Mouse (Mus musculus): ENCODE measurements around the gene Cep250. TPM values are rescaled to one million over a fixed set of nuclear protein-coding genes. Genes with fewer than 3 reads are reported as not detected.
"Not testable (repeated sequence)": the region's sequence is repeated elsewhere in the genome, so short reads cannot be mapped to it uniquely, and the experiment has no call there.

Cep250 gene
- polyA plus RNA-seq (2012; rRNA removed): 16.0 and 23.7 TPM in 2 replicates

DNA sequence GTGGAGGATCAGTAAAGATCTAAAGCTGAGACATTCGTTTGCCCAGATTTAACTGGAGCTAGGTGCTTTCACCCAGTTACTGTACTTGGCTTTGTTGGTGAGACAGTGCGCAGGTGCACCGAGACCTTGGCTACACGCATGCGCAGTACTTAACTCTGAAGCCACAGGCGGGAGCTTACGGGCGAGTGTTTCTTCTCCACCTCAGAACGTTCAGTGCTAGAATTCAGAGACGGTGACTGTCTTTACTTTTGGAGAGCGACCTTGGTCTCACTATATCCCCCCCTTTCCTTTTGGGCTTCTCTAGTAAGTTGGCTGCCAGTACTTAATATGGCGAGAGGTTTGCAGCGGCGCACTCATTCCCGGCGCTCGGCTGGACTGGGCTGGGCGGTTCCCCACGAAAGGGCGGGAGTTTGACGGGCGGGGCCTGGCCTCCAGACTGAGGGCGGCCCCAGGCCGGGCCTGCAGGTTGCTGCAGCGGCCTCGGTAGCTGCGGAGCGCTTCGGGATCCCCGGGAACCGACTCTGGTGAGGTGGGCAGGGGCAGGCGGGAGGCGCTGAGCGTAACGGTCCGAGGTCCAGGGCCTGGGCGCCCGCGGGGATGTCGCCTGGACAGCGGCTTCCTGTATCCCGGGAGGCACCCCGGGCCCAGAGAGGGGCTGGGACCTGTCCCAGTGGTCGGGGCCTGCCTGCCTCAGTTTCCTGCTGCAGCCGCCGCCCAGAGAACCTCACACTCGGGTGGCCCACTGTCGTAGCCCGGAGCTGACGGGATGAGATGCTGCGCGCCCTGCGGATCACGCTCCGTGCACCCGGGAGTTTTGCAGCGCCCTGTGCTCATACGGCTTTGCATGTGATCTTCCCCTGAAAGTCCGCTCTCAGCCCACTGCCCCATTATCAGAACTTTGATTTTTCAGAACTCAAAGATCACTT, at the start of gene Cep250:
Cep250 (plus strand) TSS at position 325 of the 926 bp plus-strand sequence.
- DNase-seq (ENCODE audit: low read depth): peak; percentile 96
- TF ChIP-seq POLR2A (IDR thresholded peaks at IDR 0.05; ENCODE audit: borderline replicate concordance, extremely low read depth, insufficient read depth, insufficient read length, poor library complexity, severe bottlenecking): peak; percentile 87
- no peak for TF ChIP-seq CTCF (IDR thresholded peaks at IDR 0.05; ENCODE audit: borderline replicate concordance, extremely low read depth, insufficient read depth, insufficient read length)

DNA sequence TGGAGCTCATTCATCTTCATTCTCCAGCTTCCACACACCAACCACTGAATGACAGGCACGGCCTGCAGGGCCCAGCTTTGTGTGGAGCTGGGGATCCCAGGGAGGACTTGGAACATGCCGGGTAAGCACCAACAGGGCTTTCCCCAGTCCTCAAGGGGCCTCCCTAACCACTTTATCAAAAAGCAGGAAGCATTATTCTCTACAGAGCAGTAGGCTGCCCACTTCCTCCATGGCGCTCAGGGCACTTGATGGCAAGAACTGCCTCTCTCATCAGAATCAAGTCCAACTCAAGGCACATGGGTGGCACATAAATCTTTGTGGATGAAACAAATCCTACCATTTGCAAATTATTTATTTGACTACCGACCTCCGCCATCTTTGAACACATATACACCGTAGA, 41.6 kb upstream of the Cep250 start:
- no peak for DNase-seq (ENCODE audit: low read depth)
- no peak for TF ChIP-seq POLR2A (IDR thresholded peaks at IDR 0.05; ENCODE audit: borderline replicate concordance, extremely low read depth, insufficient read depth, insufficient read length, poor library complexity, severe bottlenecking)
- TF ChIP-seq CTCF (IDR thresholded peaks at IDR 0.05; ENCODE audit: borderline replicate concordance, extremely low read depth, insufficient read depth, insufficient read length): no peak

DNA sequence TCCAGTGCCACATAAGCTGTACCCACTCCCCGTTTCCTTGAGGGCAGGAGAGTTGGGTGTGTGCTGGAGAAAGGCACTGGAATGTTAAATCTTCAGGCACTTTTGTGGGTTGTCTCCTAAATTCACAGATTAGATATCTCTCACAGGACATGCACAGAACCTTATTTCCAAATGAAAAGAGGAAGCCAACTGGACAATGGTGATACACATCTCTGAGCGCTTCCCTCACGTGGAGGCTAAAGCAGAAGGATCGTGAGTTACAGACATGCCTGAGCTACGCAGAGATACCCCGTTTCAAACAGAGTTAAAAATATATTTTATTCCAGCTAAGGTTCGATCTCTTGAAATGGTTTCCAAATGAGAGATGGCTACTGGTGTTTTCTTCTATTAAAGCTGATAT, 33.1 kb upstream of the Cep250 start:
- no peak for DNase-seq (ENCODE audit: low read depth)
- no peak for TF ChIP-seq CTCF (IDR thresholded peaks at IDR 0.05; ENCODE audit: borderline replicate concordance, extremely low read depth, insufficient read depth, insufficient read length)
- TF ChIP-seq POLR2A (IDR thresholded peaks at IDR 0.05; ENCODE audit: borderline replicate concordance, extremely low read depth, insufficient read depth, insufficient read length, poor library complexity, severe bottlenecking): no peak

DNA sequence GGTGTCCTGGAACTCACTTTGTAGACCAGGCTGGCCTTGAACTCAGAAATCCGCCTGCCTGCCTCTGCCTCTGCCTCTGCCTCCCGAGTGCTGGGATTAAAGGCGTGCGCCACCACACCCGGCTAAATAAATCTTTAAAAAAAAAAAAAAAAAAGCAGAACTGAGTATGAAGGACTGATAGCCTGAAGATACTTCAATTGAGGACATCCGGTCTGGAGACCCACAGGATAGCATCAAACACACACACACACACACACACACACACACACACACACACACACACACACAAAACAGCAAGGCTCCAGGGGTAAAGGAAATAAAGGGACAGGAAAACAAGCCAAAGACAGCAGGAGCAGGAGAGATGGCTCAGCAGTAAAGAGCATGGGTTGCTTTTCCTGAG, 31.0 kb upstream of the Cep250 start:
- DNase-seq (ENCODE audit: low read depth): not testable (repeated sequence)

DNA sequence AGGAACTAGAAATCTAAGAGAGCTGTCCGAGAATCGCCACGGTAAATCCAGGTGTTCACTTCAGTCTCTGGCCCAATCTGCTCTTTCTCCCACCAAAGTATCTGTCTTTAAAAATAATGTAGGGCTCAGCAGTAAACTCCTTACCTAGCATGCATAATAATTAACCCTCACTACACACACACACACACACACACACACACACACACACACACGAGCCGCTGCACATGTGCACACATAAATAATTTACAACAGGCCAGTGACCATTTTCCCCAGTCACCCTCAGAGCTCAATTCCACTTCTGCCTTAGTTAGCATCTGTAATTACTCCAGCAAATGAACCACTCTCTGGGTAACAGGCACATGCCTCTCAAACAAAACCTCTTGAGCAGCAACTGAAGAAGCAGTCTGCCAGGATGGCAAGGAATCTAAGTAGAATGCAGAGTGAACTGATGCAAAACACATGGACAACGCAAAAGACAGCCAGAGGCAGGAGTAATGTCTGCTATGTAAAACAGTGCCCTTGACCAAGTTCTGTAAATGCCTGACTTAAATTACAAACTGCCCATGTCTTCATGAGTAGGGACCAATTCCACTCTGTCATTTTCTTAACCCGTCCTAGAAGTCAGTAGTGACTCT, 27.4 kb upstream of the Cep250 start:
- peak; percentile 41 for DNase-seq (ENCODE audit: low read depth)
- TF ChIP-seq CTCF (IDR thresholded peaks at IDR 0.05; ENCODE audit: borderline replicate concordance, extremely low read depth, insufficient read depth, insufficient read length): no peak
- TF ChIP-seq POLR2A (IDR thresholded peaks at IDR 0.05; ENCODE audit: borderline replicate concordance, extremely low read depth, insufficient read depth, insufficient read length, poor library complexity, severe bottlenecking): no peak

DNA sequence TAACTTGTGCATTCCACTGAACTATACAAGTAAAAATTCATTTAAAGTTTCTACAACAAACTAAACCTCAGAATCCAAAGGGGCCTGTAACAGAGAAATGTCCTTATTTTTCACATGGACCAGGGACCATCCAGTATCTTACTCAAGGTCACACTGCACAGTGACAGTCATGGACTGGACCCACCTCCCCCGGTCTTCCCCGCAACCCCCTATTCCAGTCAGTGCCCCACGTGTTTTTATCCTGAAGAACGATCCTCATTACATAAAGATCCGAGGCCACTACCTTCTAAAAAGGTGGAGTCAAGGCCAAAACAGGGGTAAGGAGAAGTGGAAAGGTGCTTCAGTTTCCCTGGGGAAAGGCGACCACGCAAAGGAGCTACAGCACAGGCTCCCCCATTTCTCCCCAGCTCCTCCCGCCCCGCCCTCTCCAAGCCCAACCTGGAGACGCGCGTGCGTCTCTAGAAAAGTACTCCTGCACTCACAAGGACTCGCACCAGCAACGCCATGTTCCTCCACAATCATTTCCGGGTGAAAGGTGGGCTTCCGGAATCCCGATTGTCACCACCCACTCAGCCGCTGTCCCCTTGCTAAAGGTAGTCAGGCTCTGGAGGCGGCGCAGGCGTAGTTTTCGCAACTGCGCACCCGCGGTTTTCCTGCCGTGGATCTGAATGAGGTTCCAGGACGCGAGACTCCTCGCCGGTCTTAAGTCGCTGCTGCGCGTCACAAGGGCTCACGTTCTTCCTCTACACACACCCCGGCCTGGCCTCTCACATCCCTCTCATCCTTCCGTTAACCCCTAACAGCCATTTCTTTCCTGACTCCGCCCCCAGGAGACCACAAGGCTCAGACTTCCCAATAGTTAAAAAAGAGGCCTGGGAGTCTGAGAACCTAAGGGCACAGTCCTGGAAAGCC, 26.5 kb upstream of the Cep250 start, which contains the start of gene Uqcc1:
Uqcc1 (minus strand) TSS at position 780 of the 912 bp plus-strand sequence.
- TF ChIP-seq POLR2A (IDR thresholded peaks at IDR 0.05; ENCODE audit: borderline replicate concordance, extremely low read depth, insufficient read depth, insufficient read length, poor library complexity, severe bottlenecking): peak; percentile 50; the same call in 1 of the 2 replicates
- no peak for TF ChIP-seq CTCF (IDR thresholded peaks at IDR 0.05; ENCODE audit: borderline replicate concordance, extremely low read depth, insufficient read depth, insufficient read length)
- DNase-seq (ENCODE audit: low read depth): peak; percentile 98

DNA sequence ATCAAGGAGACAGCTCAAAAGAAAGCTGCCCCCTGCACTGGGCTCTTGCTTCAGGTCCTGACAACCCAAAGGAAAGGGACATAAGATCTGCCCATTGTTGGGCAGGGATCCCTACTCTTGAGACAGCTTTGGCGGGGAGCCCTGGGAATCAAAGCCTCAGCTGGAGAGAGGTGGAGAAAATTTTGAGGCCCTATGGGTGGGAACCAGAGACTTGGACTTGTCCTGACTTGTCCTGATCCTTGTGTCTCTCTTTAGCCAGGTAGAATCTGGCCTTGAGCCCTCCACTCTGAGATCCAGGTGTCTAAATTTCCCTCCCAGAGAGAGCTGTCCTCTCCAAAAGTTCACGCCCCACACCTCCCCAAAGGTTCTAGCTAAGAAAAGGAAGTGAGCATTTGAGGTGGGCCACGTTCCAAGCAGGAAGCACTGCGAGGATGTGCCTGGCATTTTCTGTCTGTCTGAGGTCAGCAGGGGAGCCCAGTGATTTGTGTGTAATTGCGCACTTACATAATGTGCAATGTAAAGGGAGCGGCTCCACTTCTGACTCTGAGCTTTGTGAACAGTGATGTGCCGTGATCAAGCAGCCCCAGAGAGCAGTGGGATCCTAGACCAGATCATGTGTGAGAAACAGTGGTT, 16.2 kb upstream of the Cep250 start:
- DNase-seq (ENCODE audit: low read depth): no peak
- TF ChIP-seq POLR2A (IDR thresholded peaks at IDR 0.05; ENCODE audit: borderline replicate concordance, extremely low read depth, insufficient read depth, insufficient read length, poor library complexity, severe bottlenecking) (no peak), CTCF (IDR thresholded peaks at IDR 0.05; ENCODE audit: borderline replicate concordance, extremely low read depth, insufficient read depth, insufficient read length) (no peak)

DNA sequence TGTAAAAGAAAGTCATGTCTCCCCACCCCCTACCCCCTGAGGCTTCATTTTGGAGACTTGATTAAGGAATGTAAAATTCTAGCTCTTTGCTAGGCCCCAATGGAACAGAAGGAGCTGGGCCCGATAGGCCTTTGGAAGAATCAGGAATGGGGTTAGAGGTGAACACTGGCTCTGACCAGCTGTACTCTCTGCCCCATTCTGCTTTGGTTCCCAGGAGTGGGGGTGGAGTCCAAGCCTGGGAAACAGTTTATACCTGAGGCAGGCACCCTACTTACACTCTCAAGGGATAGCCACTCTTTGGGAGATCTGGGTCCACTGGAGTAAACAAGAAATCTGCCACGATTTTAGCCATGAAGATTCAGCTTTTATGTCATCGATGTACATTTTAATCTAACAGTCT, 15.6 kb upstream of the Cep250 start, which contains the start of gene Gm15557:
Gm15557 (plus strand) TSS at position 48 of the 400 bp plus-strand sequence.
- TF ChIP-seq POLR2A (IDR thresholded peaks at IDR 0.05; ENCODE audit: borderline replicate concordance, extremely low read depth, insufficient read depth, insufficient read length, poor library complexity, severe bottlenecking) (no peak), CTCF (IDR thresholded peaks at IDR 0.05; ENCODE audit: borderline replicate concordance, extremely low read depth, insufficient read depth, insufficient read length) (no peak)
- no peak for DNase-seq (ENCODE audit: low read depth)

DNA sequence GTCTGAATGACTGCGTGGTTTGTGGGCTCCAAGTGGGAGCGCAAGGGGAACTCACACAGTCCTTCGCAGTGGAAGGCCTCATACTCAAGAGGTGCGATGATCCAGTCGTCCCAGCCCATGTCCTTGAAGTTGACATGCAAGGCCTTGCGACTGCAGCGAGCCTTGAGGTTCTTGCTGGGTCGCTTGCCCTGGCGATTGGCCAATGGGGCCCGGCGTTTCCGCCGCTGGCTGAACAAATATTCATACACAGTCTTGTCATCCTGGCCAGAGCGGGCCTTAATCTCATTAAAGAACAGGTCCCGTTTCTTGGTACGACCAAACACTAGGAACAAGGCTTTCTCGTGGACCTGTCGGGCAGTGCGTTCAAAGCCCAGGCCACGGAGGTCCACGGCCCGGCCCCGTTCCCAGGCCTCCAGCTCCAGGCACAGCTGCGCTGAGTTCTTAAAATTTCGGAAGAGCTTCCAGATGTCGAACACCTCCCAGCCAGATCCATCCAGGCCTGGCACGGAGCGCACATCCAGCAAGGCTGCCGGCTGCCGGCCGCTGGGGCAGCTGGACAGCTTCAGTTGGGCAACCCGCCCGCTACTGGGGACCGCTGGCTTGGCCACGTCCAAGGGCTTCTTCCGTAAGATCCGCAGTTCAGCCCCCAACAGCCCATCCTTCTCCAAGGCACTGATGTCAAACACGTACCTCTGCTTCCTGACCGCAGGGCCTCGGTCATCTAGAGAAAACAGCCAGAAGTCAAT, 14.4 kb upstream of the Cep250 start:
- DNase-seq (ENCODE audit: low read depth): no peak
- TF ChIP-seq POLR2A (IDR thresholded peaks at IDR 0.05; ENCODE audit: borderline replicate concordance, extremely low read depth, insufficient read depth, insufficient read length, poor library complexity, severe bottlenecking): no peak
- TF ChIP-seq CTCF (IDR thresholded peaks at IDR 0.05; ENCODE audit: borderline replicate concordance, extremely low read depth, insufficient read depth, insufficient read length): no peak

DNA sequence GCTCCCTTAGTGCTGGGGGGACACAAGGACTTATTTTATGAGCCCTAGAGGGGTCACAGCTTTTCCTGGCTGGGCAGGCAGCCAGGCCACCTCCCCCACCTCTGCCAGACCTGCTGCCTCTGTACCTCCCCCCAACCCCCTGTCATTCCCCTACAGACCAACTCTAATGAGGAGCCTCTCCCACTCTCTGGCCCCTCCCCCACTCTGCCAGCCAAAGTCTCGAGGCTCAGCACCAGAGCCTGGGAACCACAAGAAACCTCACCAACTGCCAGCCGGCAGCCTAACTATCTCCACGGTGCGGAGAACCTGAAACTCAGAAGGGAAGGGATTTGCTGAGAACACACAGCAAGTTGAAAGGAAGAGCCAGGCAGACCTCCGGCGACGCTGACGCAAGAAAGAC, 12.8 kb upstream of the Cep250 start:
- peak; percentile 76 for DNase-seq (ENCODE audit: low read depth)

More for the DNA sequence above, 12.8 kb upstream of the Cep250 start:
- TF ChIP-seq CTCF (IDR thresholded peaks at IDR 0.05; ENCODE audit: borderline replicate concordance, extremely low read depth, insufficient read depth, insufficient read length) (no peak), POLR2A (IDR thresholded peaks at IDR 0.05; ENCODE audit: borderline replicate concordance, extremely low read depth, insufficient read depth, insufficient read length, poor library complexity, severe bottlenecking) (no peak)
